Mouse (Mus musculus): ENCODE measurements around the gene Ripor2. TPM values are rescaled to one million over a fixed set of nuclear protein-coding genes. Genes with fewer than 3 reads are reported as not detected.

Ripor2 gene
- polyA plus RNA-seq, 1 experiment from 2014 or later: 0.70 TPM

DNA sequence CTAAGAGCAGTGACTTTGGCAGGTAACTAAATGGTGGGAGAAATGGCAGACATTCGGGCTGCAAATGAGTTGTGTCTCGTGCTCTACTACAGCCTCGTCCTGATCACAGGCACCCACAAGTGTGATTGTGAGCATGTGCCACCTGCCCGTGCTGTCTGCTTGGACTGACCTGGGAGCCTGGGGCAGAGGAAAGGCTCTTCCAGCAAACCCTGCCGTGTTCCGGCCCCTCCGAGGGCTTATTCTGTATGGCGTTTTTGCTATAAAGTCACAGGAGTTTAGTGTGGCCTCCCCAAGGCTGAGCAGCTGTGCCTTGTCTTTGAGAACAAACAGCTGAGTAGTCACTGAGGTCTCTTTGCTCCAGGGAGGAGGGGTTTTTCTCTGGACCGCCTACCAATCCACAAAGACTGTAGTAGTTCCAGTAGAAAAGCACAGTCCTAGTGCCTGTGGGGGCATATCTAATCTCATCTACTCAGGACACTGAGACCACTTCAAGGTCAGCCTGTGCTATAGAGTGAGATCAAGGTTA lies 132.4 kb downstream of the Ripor2 start:
- 60% methylated on average over 9 of the region's 9 CpGs for WGBS
- H3K27ac ChIP-seq (ENCODE audit: low read depth, low read length): peak overlapping the region; percentile 41; the same call in 1 of the 2 replicates
- H3K9ac ChIP-seq (ENCODE audit: low read depth, low read length): no peak overlapping the region
- no peak overlapping the region for H3K4me3 ChIP-seq (ENCODE audit: low read depth, low read length)
- H3K4me2 ChIP-seq (replicated peaks; ENCODE audit: low read depth): no peak overlapping the region
- no peaks in the 10 kb centered on the region for H3K27me3 ChIP-seq (replicated peaks; ENCODE audit: control insufficient read depth, insufficient read depth, low read length)
- H3K36me3 ChIP-seq (ENCODE audit: control insufficient read depth, insufficient read depth): no peaks in the 10 kb centered on the region
- 0 out of 2 replicates have a peak, but pooled peaks cover 3% of the 10 kb centered on the region for H3K9me3 ChIP-seq (ENCODE audit: control insufficient read depth)
- TF ChIP-seq CTCF (IDR thresholded peaks at IDR 0.05; ENCODE audit: low read depth): no peak
- no peak for ATAC-seq
- no peaks in the 10 kb centered on the region for H3K4me1 ChIP-seq (replicated peaks; ENCODE audit: control insufficient read depth, insufficient read depth, low read length)

DNA sequence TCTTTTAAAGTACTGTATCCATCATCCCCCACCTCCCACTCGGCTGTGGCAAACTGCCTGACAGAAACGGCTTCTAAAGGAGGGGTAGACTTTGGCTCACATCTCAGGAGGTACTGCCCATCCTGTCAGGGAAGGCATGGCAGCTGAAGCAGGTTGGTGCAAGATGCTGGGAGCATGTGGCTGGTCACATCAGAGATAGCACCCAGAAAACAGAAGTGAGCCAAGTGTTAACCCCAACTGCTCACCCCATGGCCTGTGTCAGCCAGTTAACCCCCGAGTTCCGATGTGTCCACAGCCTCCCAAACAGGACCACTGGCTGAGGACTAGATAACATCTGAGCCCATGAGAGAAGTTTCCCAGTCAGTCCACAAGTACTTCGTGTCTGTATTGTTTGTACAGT lies 133.6 kb downstream of the Ripor2 start:
- no peak overlapping the region for H3K27ac ChIP-seq (ENCODE audit: low read depth, low read length)
- 0 out of 2 replicates have a peak, but pooled peaks cover 3% of the 10 kb centered on the region for H3K9me3 ChIP-seq (ENCODE audit: control insufficient read depth)
- H3K9ac ChIP-seq (ENCODE audit: low read depth, low read length): no peak overlapping the region
- no peak for TF ChIP-seq CTCF (IDR thresholded peaks at IDR 0.05; ENCODE audit: low read depth)
- no peak for ATAC-seq
- H3K4me3 ChIP-seq (ENCODE audit: low read depth, low read length): no peak overlapping the region
- no peaks in the 10 kb centered on the region for H3K27me3 ChIP-seq (replicated peaks; ENCODE audit: control insufficient read depth, insufficient read depth, low read length)
- 60% methylated on average over 5 of the region's 5 CpGs for WGBS
- no peaks in the 10 kb centered on the region for H3K4me1 ChIP-seq (replicated peaks; ENCODE audit: control insufficient read depth, insufficient read depth, low read length)
- H3K4me2 ChIP-seq (replicated peaks; ENCODE audit: low read depth): no peak overlapping the region
- H3K36me3 ChIP-seq (ENCODE audit: control insufficient read depth, insufficient read depth): no peaks in the 10 kb centered on the region

DNA sequence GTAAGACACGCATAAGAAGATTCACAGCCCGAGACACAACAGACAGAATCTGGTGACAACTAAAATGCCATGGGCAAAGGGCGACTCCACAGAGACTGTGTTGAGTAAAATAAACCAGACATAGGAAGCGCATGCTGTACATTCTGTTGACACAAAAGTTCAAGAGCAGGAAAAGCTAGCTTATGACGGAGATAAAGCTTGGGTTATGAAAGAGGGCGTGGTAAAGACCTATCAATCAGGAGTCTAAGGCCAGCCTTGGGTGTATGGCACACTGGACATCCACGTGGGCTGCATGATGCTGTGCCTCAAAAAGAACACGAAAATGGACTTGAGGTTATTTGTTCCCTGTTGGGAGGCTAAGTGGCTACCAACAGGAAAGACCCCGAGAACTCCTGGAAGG lies 134.5 kb downstream of the Ripor2 start:
- peak; percentile 32 for ATAC-seq
- Histone ChIP-seq H3K4me3 (ENCODE audit: low read depth, low read length) (no peak overlapping the region), H3K36me3 (ENCODE audit: control insufficient read depth, insufficient read depth) (no peaks in the 10 kb centered on the region), H3K4me1 (replicated peaks; ENCODE audit: control insufficient read depth, insufficient read depth, low read length) (no peaks in the 10 kb centered on the region), H3K9ac (ENCODE audit: low read depth, low read length) (no peak overlapping the region), H3K27me3 (replicated peaks; ENCODE audit: control insufficient read depth, insufficient read depth, low read length) (no peaks in the 10 kb centered on the region), H3K4me2 (replicated peaks; ENCODE audit: low read depth) (no peak overlapping the region; the same call in 1 of the 2 replicates), H3K9me3 (ENCODE audit: control insufficient read depth) (0 out of 2 replicates have a peak, but pooled peaks cover 3% of the 10 kb centered on the region), H3K27ac (ENCODE audit: low read depth, low read length) (no peak overlapping the region)
- WGBS: 29% methylated on average over 9 of the region's 9 CpGs
- TF ChIP-seq CTCF (IDR thresholded peaks at IDR 0.05; ENCODE audit: low read depth): no peak

DNA sequence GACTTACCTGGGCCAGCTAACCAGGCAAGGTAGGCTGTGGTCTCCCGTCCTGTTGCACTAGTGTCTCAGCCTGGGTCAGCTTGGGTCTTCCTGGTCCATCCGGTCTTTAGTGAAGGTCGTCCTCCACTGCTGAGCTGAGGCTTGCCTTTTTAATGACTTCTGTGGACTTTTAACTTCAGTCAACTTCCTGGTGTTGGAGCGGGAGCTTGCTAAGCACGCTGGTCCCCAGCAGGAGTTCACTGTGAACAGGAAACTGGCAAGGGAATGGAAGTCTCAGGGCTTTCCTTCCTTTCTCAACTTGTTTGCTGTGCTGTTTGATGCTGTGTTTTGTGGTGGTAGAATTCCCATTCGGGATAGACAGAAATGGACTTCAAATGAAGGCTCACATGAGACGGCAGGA lies 135.7 kb downstream of the Ripor2 start:
- no peak overlapping the region for H3K9ac ChIP-seq (ENCODE audit: low read depth, low read length)
- H3K9me3 ChIP-seq (ENCODE audit: control insufficient read depth): 0 out of 2 replicates have a peak, but pooled peaks cover 3% of the 10 kb centered on the region
- H3K27ac ChIP-seq (ENCODE audit: low read depth, low read length): peak overlapping the region; percentile 51; the same call in 1 of the 2 replicates
- H3K4me1 ChIP-seq (replicated peaks; ENCODE audit: control insufficient read depth, insufficient read depth, low read length): no peaks in the 10 kb centered on the region
- WGBS: 43% methylated on average over 7 of the region's 7 CpGs
- ATAC-seq: peak; percentile 51
- H3K27me3 ChIP-seq (replicated peaks; ENCODE audit: control insufficient read depth, insufficient read depth, low read length): no peaks in the 10 kb centered on the region
- peak overlapping the region; percentile 18; the same call in 1 of the 2 replicates for H3K4me2 ChIP-seq (replicated peaks; ENCODE audit: low read depth)
- no peak for TF ChIP-seq CTCF (IDR thresholded peaks at IDR 0.05; ENCODE audit: low read depth)
- H3K4me3 ChIP-seq (ENCODE audit: low read depth, low read length): no peak overlapping the region
- H3K36me3 ChIP-seq (ENCODE audit: control insufficient read depth, insufficient read depth): no peaks in the 10 kb centered on the region

DNA sequence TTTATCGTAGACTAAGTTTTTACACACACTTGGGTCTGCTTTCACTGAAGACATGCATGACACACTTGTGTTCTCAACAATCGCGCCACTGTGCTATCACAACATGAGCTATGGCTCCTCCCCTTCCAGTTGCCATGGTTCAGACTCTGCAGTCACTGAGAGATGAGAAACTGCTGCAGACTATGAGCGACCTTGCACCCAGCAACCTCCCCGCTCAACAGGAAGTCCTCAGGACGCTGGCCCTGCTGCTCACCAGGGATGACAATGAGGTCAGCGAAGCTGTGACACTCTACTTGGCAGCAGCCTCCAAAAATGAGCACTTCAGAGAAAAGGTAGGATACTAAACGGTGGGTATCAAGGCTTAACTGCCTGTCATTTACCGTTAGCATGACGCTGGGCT lies 139.5 kb downstream of the Ripor2 start:
- Histone ChIP-seq H3K27me3 (replicated peaks; ENCODE audit: control insufficient read depth, insufficient read depth, low read length) (no peaks in the 10 kb centered on the region), H3K4me2 (replicated peaks; ENCODE audit: low read depth) (no peak overlapping the region), H3K9me3 (ENCODE audit: control insufficient read depth) (0 out of 2 replicates have a peak, but pooled peaks cover 3% of the 10 kb centered on the region), H3K27ac (ENCODE audit: low read depth, low read length) (no peak overlapping the region), H3K9ac (ENCODE audit: low read depth, low read length) (no peak overlapping the region), H3K36me3 (ENCODE audit: control insufficient read depth, insufficient read depth) (no peaks in the 10 kb centered on the region), H3K4me3 (ENCODE audit: low read depth, low read length) (no peak overlapping the region), H3K4me1 (replicated peaks; ENCODE audit: control insufficient read depth, insufficient read depth, low read length) (no peaks in the 10 kb centered on the region)
- TF ChIP-seq CTCF (IDR thresholded peaks at IDR 0.05; ENCODE audit: low read depth): no peak
- no peak for ATAC-seq
- 72% methylated on average over 10 of the region's 10 CpGs for WGBS

DNA sequence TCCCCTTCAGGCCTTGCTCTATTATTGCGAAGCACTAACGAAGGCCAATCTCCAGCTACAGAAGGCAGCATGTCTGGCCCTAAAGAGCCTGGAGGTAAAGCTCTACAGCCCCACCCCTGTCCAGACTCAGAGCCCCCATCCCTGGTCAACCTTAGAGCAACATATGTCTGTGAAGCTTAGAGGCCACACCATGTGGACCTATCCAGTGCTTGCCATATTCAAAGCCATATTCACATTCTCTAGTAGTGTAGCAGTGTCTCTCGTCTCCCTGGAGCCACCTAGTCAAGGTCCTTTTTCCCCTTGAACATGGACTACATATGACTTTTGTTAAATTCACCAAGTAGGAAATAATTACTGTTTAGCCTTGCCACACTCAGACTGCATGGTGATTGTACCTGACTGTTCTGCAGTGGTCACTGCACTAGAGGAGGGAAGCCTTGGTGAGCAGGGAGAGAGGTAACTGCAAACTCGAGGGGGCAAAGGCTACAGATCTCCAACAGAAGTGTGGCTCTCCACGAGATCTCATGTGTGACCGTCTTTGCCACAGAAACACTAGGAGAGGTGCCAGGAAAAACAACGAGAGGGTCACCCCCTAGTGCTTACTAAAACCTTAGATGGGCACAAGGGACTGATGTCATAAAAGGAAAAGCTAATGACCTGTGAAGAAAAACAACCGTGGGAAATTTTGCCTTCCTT lies 141.9 kb downstream of the Ripor2 start:
- 68% methylated on average over 8 of the region's 8 CpGs for WGBS
- no peak overlapping the region for H3K9ac ChIP-seq (ENCODE audit: low read depth, low read length)
- H3K4me3 ChIP-seq (ENCODE audit: low read depth, low read length): no peak overlapping the region
- no peaks in the 10 kb centered on the region for H3K36me3 ChIP-seq (ENCODE audit: control insufficient read depth, insufficient read depth)
- no peak overlapping the region for H3K4me2 ChIP-seq (replicated peaks; ENCODE audit: low read depth)
- no peaks in the 10 kb centered on the region for H3K4me1 ChIP-seq (replicated peaks; ENCODE audit: control insufficient read depth, insufficient read depth, low read length)
- 0 out of 2 replicates have a peak, but pooled peaks cover under 1% of the 10 kb centered on the region for H3K9me3 ChIP-seq (ENCODE audit: control insufficient read depth)
- no peaks in the 10 kb centered on the region for H3K27me3 ChIP-seq (replicated peaks; ENCODE audit: control insufficient read depth, insufficient read depth, low read length)
- TF ChIP-seq CTCF (IDR thresholded peaks at IDR 0.05; ENCODE audit: low read depth): no peak
- no peak for ATAC-seq
- H3K27ac ChIP-seq (ENCODE audit: low read depth, low read length): no peak overlapping the region

Data from intestine, postnatal 0 days (tissue).